Mouse (Mus musculus): ENCODE measurements around the gene Aldh1l1. TPM values are rescaled to one million over a fixed set of nuclear protein-coding genes. Genes with fewer than 3 reads are reported as not detected.

Aldh1l1 gene
- total and polyA plus RNA-seq, 3 experiments = 0.11 to 0.13 TPM; not detected in 1

DNA sequence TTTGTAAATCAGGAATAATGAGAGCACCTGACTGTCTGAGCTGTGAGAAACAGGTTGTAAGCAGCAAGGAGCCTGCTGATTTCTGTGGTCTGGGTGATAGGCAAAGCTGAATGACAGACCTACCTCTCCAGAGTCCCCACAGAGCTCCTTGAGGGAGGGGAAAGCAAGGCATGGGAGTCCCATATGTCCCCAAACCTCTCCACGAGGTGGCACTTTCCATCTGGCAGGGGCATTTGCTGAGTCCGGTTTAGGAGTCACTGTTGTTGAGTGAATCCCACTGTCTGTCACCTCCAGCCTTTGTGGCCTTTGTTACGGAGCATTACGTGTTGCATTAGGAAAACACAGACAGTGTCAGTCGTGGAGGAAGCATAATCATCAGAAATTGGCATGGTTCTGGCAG, 133.7 kb downstream of the Aldh1l1 start:
- H3K36me3 ChIP-seq (replicated peaks in 1 of 2; ENCODE audit: control insufficient read depth in 1 of 2, insufficient read depth in 1 of 2, low read length in 1 of 2) = no peaks in the 10 kb centered on the region
- no peak overlapping the region for H3K27ac ChIP-seq (ENCODE audit: insufficient read depth, low read depth)
- in situ Hi-C loops (cut with MboI; ENCODE audit: low pct_ligation_motif_present, low pct_unique_long_range_greater_than_20kb, low sequenced_read_pairs) (no loop called here), dilution Hi-C loops (cut with MboI; ENCODE audit: extremely low pct_ligation_motif_present, extremely low pct_unique_long_range_greater_than_20kb, low sequenced_read_pairs) (no loop called here)
- peaks cover 88% of the 10 kb centered on the region for H3K27me3 ChIP-seq (replicated peaks)
- DNase-seq (ENCODE audit: extremely low read depth) = no peak
- H3K9me3 ChIP-seq (replicated peaks; ENCODE audit: low read length) = no peaks in the 10 kb centered on the region
- H3K4me3 ChIP-seq (replicated peaks in 1 of 3; ENCODE audit: low read depth in 2 of 3, low read length in 2 of 3, poor library complexity in 1 of 3) = no peak overlapping the region
- no peaks in the 10 kb centered on the region for H3K79me2 ChIP-seq (replicated peaks; ENCODE audit: control insufficient read depth, extremely low read depth, insufficient read depth, poor library complexity, severe bottlenecking)
- no peak for TF ChIP-seq MAX (IDR thresholded peaks at IDR 0.05; ENCODE audit: low read length)
- no peak for TF ChIP-seq ZC3H11A (IDR thresholded peaks at IDR 0.05; ENCODE audit: low read depth, low read length)
- no peak for TF ChIP-seq JUND (conservative IDR thresholded peaks at IDR 0.05; ENCODE audit: low read depth, low read length)
- no peak for TF ChIP-seq RAD21 (IDR thresholded peaks at IDR 0.05; ENCODE audit: low read depth, low read length)
- TF ChIP-seq EP300 (IDR thresholded peaks at IDR 0.05; ENCODE audit: low read length) = no peak
- no peak for TF ChIP-seq POLR2AphosphoS2 (IDR thresholded peaks at IDR 0.05; ENCODE audit: low read depth, low read length)
- no peak for TF ChIP-seq BHLHE40 (IDR thresholded peaks at IDR 0.05; ENCODE audit: low read depth, low read length)
- TF ChIP-seq USF2 (conservative IDR thresholded peaks at IDR 0.05; ENCODE audit: low read depth, low read length) = no peak
- no peak for TF ChIP-seq CHD2 (IDR thresholded peaks at IDR 0.05; ENCODE audit: low read length)
- TF ChIP-seq CHD1 (IDR thresholded peaks at IDR 0.05; ENCODE audit: low read depth, low read length) = no peak
- no peak for TF ChIP-seq MYC (IDR thresholded peaks at IDR 0.05; ENCODE audit: low read depth, low read length)
- no peak for TF ChIP-seq NELFE (IDR thresholded peaks at IDR 0.05; ENCODE audit: low read depth, low read length)
- TF ChIP-seq JUN (IDR thresholded peaks at IDR 0.05; ENCODE audit: insufficient read depth, low read depth, low read length) = no peak
- TF ChIP-seq GABPA (IDR thresholded peaks at IDR 0.05; ENCODE audit: insufficient replicate concordance, low read depth, low read length) = no peak
- no peak overlapping the region for H3K9ac ChIP-seq (ENCODE audit: insufficient read depth, low read depth)
- H3K4me1 ChIP-seq (ENCODE audit: control insufficient read depth in 1 of 2, insufficient read depth in 2 of 2) = 0 out of 4 replicates have a peak, but pooled peaks cover 0 to 4% of the 10 kb centered on the region in 2 experiments
- no peak overlapping the region for H3K4me2 ChIP-seq (ENCODE audit: insufficient read depth, low read depth, poor library complexity, severe bottlenecking)

DNA sequence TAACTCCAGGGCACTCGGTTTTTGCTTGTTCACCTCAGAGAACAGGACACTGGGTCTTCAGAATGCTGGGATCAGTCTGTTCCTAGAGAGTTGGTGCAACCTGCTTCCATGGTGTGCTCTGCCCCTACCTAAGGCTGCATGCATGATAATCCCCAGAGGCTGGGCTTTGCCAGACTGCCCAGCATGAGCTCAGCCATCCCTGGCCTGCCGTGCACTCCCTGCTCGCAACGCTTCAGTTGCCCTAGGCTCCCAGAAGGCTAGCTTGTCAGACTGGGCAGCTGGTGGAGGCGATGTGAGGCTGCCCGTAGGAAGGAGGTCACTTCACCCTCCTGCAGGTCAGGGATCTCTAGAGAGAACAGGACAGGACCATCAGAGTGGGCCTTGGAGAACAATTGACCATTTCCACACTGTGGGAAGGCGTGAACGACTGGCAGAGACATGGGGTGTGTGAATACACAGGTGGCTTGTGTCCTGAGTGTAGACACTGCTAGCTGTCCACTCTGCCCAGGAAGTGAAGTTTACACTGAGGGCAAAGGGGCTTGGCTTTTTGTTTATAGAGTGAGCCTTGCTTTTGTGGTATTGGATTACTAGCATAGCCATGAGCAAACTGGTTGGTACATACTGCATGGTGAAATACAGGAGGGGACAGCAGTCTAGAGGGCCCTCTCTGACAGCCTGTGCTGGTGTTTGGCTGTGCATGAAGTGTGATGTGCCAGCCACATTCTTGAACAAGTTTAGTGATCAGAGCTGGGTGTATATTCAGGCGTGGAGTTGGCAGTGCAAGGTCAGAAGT, 134.8 kb downstream of the Aldh1l1 start:
- H3K27me3 ChIP-seq (replicated peaks) = peaks cover 87% of the 10 kb centered on the region
- H3K27ac ChIP-seq (ENCODE audit: insufficient read depth, low read depth) = no peak overlapping the region
- H3K9ac ChIP-seq (ENCODE audit: insufficient read depth, low read depth) = no peak overlapping the region
- DNase-seq (ENCODE audit: extremely low read depth) = no peak
- dilution Hi-C loops (cut with MboI; ENCODE audit: extremely low pct_ligation_motif_present, extremely low pct_unique_long_range_greater_than_20kb, low sequenced_read_pairs) = no loop called here
- TF ChIP-seq CTCF (conservative IDR thresholded peaks at IDR 0.05 in 1 of 2, IDR thresholded peaks at IDR 0.05 in 1 of 2; ENCODE audit: low read depth in 2 of 2, low read length in 2 of 2) = no peak
- TF ChIP-seq NELFE (IDR thresholded peaks at IDR 0.05; ENCODE audit: low read depth, low read length) = no peak
- TF ChIP-seq KAT2A (IDR thresholded peaks at IDR 0.05; ENCODE audit: insufficient replicate concordance, low read length) = no peak
- TF ChIP-seq USF2 (conservative IDR thresholded peaks at IDR 0.05; ENCODE audit: low read depth, low read length) = no peak
- no peak for TF ChIP-seq UBTF (IDR thresholded peaks at IDR 0.05; ENCODE audit: low read depth, low read length)
- no peak for TF ChIP-seq GABPA (IDR thresholded peaks at IDR 0.05; ENCODE audit: insufficient replicate concordance, low read depth, low read length)
- no peak overlapping the region for H3K4me3 ChIP-seq (replicated peaks in 1 of 3; ENCODE audit: low read depth in 2 of 3, low read length in 2 of 3, poor library complexity in 1 of 3)
- in situ Hi-C loops (cut with MboI; ENCODE audit: low pct_ligation_motif_present, low pct_unique_long_range_greater_than_20kb, low sequenced_read_pairs) = no loop called here
- no peaks in the 10 kb centered on the region for H3K36me3 ChIP-seq (replicated peaks in 1 of 2; ENCODE audit: control insufficient read depth in 1 of 2, insufficient read depth in 1 of 2, low read length in 1 of 2)
- H3K79me2 ChIP-seq (replicated peaks; ENCODE audit: control insufficient read depth, extremely low read depth, insufficient read depth, poor library complexity, severe bottlenecking) = no peaks in the 10 kb centered on the region
- H3K9me3 ChIP-seq (replicated peaks; ENCODE audit: low read length) = no peaks in the 10 kb centered on the region
- no peak overlapping the region for H3K4me2 ChIP-seq (ENCODE audit: insufficient read depth, low read depth, poor library complexity, severe bottlenecking)
- 0 out of 4 replicates have a peak, but pooled peaks cover 0 to 4% of the 10 kb centered on the region in 2 experiments for H3K4me1 ChIP-seq (ENCODE audit: control insufficient read depth in 1 of 2, insufficient read depth in 2 of 2)

Measured in CH12.LX (cell line).